Mouse (Mus musculus) retina, adult 2 months (tissue): ENCODE results near the gene Tmem37.

Experiments used
- DNase-seq: peaks from one replicate; pipeline ENCODE4 v3.0.0-alpha.2; 2012; ENCODE audit warnings: low read depth, low spot score

The Tmem37 gene

GRCm38 (mm10) chr1:120073519-120074306, at the start of gene Tmem37:
Gene Tmem37, minus strand, starts transcription at chr1:120074074.
- DNase-seq = no peak

GRCm38 (mm10) chr1:120122634-120123383, 48.9 kb upstream of the Tmem37 start:
- no peak for DNase-seq

- DNase-seq = no peak
These were observed 48.2 kb upstream of the Tmem37 start for GRCm38 (mm10) chr1:120121930-120122530.

GRCm38 (mm10) chr1:120120969-120121811, 47.3 kb upstream of the Tmem37 start, which contains the start of the genes Dbi and 3110009E18Rik:
Gene Dbi, minus strand, starts transcription at chr1:120121078.
Gene 3110009E18Rik, plus strand, starts transcription at chr1:120121187.
- DNase-seq = peak; percentile 95

GRCm38 (mm10) chr1:120120141-120120968, 46.5 kb upstream of the Tmem37 start:
- DNase-seq = no peak

GRCm38 (mm10) chr1:120119389-120119788, 45.5 kb upstream of the Tmem37 start:
- DNase-seq = no peak

GRCm38 (mm10) chr1:120118854-120119253, 45.0 kb upstream of the Tmem37 start:
- no peak for DNase-seq

GRCm38 (mm10) chr1:120116106-120116505, 42.2 kb upstream of the Tmem37 start:
- no peak for DNase-seq

- no peak for DNase-seq
These were observed 41.8 kb upstream of the Tmem37 start for GRCm38 (mm10) chr1:120115671-120116081.

GRCm38 (mm10) chr1:120112251-120113187, 38.6 kb upstream of the Tmem37 start:
- no peak for DNase-seq

- no peak for DNase-seq
These were observed 37.9 kb upstream of the Tmem37 start for GRCm38 (mm10) chr1:120111766-120112165.

- no peak for DNase-seq
These were observed 36.0 kb upstream of the Tmem37 start for GRCm38 (mm10) chr1:120109741-120110432.

GRCm38 (mm10) chr1:120105556-120105959, 31.7 kb upstream of the Tmem37 start:
- DNase-seq = no peak

GRCm38 (mm10) chr1:120101227-120101609, 27.3 kb upstream of the Tmem37 start:
- DNase-seq = no peak

- DNase-seq = no peak
These were observed 26.8 kb upstream of the Tmem37 start for GRCm38 (mm10) chr1:120100456-120101226.

GRCm38 (mm10) chr1:120099483-120099882, 25.6 kb upstream of the Tmem37 start:
- no peak for DNase-seq

GRCm38 (mm10) chr1:120098327-120098726, 24.5 kb upstream of the Tmem37 start:
- no peak for DNase-seq

- no peak for DNase-seq
These were observed 21.0 kb upstream of the Tmem37 start for GRCm38 (mm10) chr1:120094920-120095319.
